Mouse (Mus musculus) kidney, postnatal 10 days (tissue): ENCODE data around the gene Fam50a.
A peak's percentile ranks its signal among the peaks of the same experiment; 100 is the strongest.
"Not testable (repeated sequence)": the region's sequence is repeated elsewhere in the genome, so short reads cannot be mapped to it uniquely, and the experiment has no call there.

Experiments used
- DNase-seq: peaks from one replicate; pipeline ENCODE4 v3.0.0; 2021; ENCODE audit warnings: mixed read lengths

The Fam50a gene

GRCm38 (mm10) chrX:74330166-74330930, 17.5 kb downstream of the Fam50a start:
- no peak for DNase-seq

DNA sequence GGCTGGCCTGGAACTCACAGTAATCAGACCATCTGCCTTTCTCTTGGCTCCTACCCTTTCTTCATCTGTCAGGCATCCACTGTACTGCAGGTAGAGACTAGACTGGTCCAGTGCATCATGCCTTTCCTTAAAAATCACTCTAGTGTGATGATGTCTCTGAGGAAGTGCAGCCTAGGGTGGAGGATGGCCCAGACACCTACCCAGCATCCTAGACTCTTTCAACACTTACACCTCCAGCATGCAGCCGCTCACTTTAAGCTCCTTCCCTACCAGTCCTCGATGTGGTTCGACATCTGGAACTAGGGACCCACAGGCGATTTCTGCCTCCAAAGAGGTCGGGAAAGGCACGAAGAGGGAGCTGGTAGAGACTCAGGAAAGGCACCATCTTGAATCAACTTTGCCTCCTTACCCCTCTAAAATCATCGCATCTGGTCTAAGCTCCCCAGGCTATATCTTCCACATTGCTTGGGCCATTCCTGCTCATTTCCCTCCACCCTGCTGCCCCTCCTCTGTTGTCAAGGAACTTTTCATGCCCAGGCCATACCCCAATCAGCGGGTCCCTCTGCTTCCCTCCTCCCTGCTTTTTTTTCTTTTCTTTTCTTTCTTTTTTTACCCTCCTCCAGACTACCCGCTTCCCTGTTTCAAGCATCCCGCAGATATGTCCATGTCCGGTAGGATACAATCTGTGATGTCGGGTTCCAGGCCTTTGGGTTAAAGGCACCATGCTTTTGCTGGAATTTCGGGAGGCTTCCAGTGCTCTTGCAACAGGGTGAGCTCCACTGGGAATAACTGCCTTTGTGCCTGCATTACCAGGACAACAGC, 40.0 kb downstream of the Fam50a start:
- no peak for DNase-seq

- peak; percentile 89 for DNase-seq
Observed at GRCm38 (mm10) chrX:74353467-74353770, 40.6 kb downstream of the Fam50a start, which contains the start of gene Lage3. TSS of gene Lage3 (minus strand) at chrX:74353618.

DNA sequence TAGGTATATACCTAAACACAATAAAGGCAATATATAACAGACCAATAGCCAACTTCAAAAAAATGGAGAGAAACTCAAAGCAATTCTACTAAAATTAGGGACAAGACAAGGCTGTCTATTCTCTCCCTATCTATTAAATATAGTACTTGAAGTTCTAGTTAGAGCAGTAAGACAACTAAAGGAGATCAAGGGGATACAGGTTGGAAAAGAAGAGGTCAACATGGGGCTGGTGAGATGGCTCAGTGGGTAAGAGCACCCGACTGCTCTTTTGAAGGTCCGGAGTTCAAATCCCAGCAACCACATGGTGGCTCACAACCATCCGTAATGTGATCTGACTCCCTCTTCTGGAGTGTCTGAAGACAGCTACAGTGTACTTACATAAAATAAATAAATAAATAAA, 44.2 kb downstream of the Fam50a start:
- not testable (repeated sequence) for DNase-seq

- DNase-seq, result peak; percentile 22
Observed at GRCm38 (mm10) chrX:74359171-74359570, 46.3 kb downstream of the Fam50a start.

GRCm38 (mm10) chrX:74367512-74367911, 54.7 kb downstream of the Fam50a start:
- DNase-seq, result no peak

DNA sequence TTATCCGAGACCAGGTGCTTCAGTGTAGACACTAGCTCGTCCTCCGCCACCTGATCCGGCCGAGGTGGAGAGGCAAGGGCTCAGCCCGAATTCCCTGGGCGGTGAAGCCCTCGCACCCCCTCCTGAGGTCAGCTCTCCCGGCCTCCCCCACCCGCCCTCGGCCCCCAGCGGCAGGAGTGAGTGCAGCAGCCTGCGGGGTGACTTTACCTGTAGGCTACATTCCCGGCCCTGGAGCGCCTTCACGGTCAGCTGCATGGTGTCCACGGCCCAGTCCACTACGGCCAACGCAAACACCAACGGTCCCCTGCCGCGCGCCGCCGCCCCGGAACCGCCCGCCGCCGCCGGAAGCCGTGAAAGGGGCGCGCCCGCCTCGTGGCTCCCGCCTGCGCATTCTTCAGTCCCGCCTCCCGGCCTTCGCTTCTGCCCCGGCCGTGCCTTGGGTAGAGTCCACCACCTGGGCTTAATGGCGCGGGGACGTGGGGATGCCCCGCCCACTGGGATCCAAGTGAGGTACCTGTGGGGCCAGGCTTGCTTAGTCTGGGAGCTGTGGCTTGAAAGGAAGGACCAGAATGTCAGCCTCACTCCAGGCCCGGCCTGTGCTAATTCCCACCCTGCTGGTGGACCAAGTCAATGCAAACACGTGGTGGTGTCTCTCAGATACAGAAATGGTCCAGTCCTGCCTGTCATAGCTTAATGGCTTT, 55.5 kb downstream of the Fam50a start:
- peak; percentile 85 for DNase-seq
